Mouse (Mus musculus) lung, postnatal 0 days (tissue): ENCODE measurements around the gene Prlr.

Experiments used
- CTCF ChIP-seq: IDR thresholded peaks from 2 replicates; pipeline ENCODE4 v1.5.1; 2016; ENCODE audit warnings: antibody characterized with exemption, mild to moderate bottlenecking
- EP300 ChIP-seq: IDR thresholded peaks from 2 replicates; pipeline ENCODE4 v1.6.1; 2016; ENCODE audit warnings: antibody characterized with exemption, mild to moderate bottlenecking, control low read depth

DNA sequence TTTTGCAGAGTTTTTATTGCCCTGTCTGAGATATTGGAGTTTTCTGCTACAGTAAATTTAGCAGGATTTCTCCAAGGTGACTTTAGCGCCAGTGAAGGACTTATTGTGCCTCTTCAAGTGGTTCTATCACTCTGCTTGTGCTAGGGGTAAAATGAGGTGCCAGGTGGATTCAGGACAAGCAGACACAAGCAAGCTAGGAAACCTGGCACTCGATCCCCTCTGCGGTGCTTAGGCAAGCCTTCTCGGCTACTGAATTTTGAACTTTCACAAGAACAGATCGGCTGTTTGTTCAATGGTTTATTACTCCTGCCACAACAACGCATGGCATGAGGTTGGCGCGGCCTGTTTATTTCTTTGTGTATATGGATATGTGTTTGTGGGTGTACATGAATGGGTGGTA, 61.4 kb downstream of the Prlr start:
- no peak for TF ChIP-seq CTCF
- TF ChIP-seq EP300: no peak
